Mouse (Mus musculus): ENCODE measurements around the gene Pou2f1. TPM values are rescaled to one million over a fixed set of nuclear protein-coding genes. Genes with fewer than 3 reads are reported as not detected.

The Pou2f1 gene
- total and polyA plus RNA-seq, 3 experiments: 4.6 to 10.2 TPM; not detected in 1

- Histone ChIP-seq H3K9me3 (replicated peaks; ENCODE audit: insufficient read depth, low read length) (no peaks in the 10 kb centered on the region), H3K9ac (ENCODE audit: control insufficient read depth, low read depth, low read length, poor library complexity, severe bottlenecking) (no peak overlapping the region), H3K4me1 (ENCODE audit: control insufficient read depth in 1 of 2, insufficient read depth in 2 of 2, low read length in 2 of 2) (peaks cover 0 to 6% of the 10 kb centered on the region in 2 experiments; a peak in 1 of 4 replicates), H3K79me2 (ENCODE audit: control insufficient read depth, insufficient read depth, low read length, poor library complexity) (no peaks in the 10 kb centered on the region), H3K4me3 (ENCODE audit: control insufficient read depth in 1 of 2, insufficient read depth in 1 of 2, low read depth in 2 of 2, low read length in 2 of 2) (no peak overlapping the region), H3K27me3 (ENCODE audit: control insufficient read depth in 1 of 2, insufficient read depth in 2 of 2, low read length in 2 of 2) (0 out of 4 replicates have a peak, but pooled peaks cover 0 to 2% of the 10 kb centered on the region in 2 experiments), H3K27ac (ENCODE audit: control insufficient read depth, low read depth, low read length) (no peak overlapping the region), H3K36me3 (ENCODE audit: control insufficient read depth in 1 of 2, insufficient read depth in 2 of 2, low read length in 2 of 2) (no peaks in the 10 kb centered on the region)
- DNase-seq (ENCODE audit: low read depth, low spot score): peak; percentile 15
- no peak for TF ChIP-seq GABPA (IDR thresholded peaks at IDR 0.05; ENCODE audit: low read depth, low read length)
- peak; percentile 31; the same call in 1 of the 2 replicates for TF ChIP-seq TAL1 (IDR thresholded peaks at IDR 0.05; ENCODE audit: low read length)
These were observed 184.2 kb downstream of the Pou2f1 start for GRCm38 (mm10) chr1:165818145-165818860.

- Histone ChIP-seq H3K27ac (ENCODE audit: control insufficient read depth, low read depth, low read length) (no peak overlapping the region), H3K27me3 (ENCODE audit: control insufficient read depth in 1 of 2, insufficient read depth in 2 of 2, low read length in 2 of 2) (no peaks in the 10 kb centered on the region), H3K9me3 (replicated peaks; ENCODE audit: insufficient read depth, low read length) (no peaks in the 10 kb centered on the region), H3K36me3 (ENCODE audit: control insufficient read depth in 1 of 2, insufficient read depth in 2 of 2, low read length in 2 of 2) (no peaks in the 10 kb centered on the region), H3K79me2 (ENCODE audit: control insufficient read depth, insufficient read depth, low read length, poor library complexity) (no peaks in the 10 kb centered on the region), H3K4me1 (ENCODE audit: control insufficient read depth in 1 of 2, insufficient read depth in 2 of 2, low read length in 2 of 2) (peaks cover 0 to 6% of the 10 kb centered on the region in 2 experiments; a peak in 1 of 4 replicates), H3K9ac (ENCODE audit: control insufficient read depth, low read depth, low read length, poor library complexity, severe bottlenecking) (no peak overlapping the region), H3K4me3 (ENCODE audit: control insufficient read depth in 1 of 2, insufficient read depth in 1 of 2, low read depth in 2 of 2, low read length in 2 of 2) (no peak overlapping the region)
- no peak for DNase-seq (ENCODE audit: low read depth, low spot score)
- TF ChIP-seq CTCF (IDR thresholded peaks at IDR 0.05 in 2 of 3, conservative IDR thresholded peaks at IDR 0.05 in 1 of 3; ENCODE audit: control insufficient read depth in 1 of 3, insufficient read depth in 1 of 3, low read depth in 2 of 3, low read length in 3 of 3, poor library complexity in 1 of 3, severe bottlenecking in 1 of 3) (no peak), GATA1 (IDR thresholded peaks at IDR 0.05; ENCODE audit: low read depth, low read length) (no peak), JUND (IDR thresholded peaks at IDR 0.05; ENCODE audit: low read depth, low read length) (no peak), EP300 (IDR thresholded peaks at IDR 0.05; ENCODE audit: low read depth in 1 of 2, low read length in 2 of 2) (no peak), TAL1 (IDR thresholded peaks at IDR 0.05; ENCODE audit: low read length) (no peak), TCF12 (IDR thresholded peaks at IDR 0.05; ENCODE audit: low read depth, low read length) (no peak), E2F4 (IDR thresholded peaks at IDR 0.05; ENCODE audit: borderline replicate concordance, low read depth, low read length) (no peak), USF2 (IDR thresholded peaks at IDR 0.05; ENCODE audit: borderline replicate concordance in 1 of 2, insufficient read depth in 1 of 2, low read depth in 1 of 2, low read length in 2 of 2) (no peak), NELFE (IDR thresholded peaks at IDR 0.05; ENCODE audit: low read depth, low read length) (no peak), ETS1 (IDR thresholded peaks at IDR 0.05; ENCODE audit: low read depth, low read length) (no peak)
These were observed 185.2 kb downstream of the Pou2f1 start for GRCm38 (mm10) chr1:165817264-165817663.

GRCm38 (mm10) chr1:165816391-165816790 lies 186.1 kb downstream of the Pou2f1 start:
- TF ChIP-seq ZNF384 (IDR thresholded peaks at IDR 0.05; ENCODE audit: low read depth, low read length): no peak
- no peak for TF ChIP-seq USF2 (IDR thresholded peaks at IDR 0.05; ENCODE audit: borderline replicate concordance in 1 of 2, insufficient read depth in 1 of 2, low read depth in 1 of 2, low read length in 2 of 2)
- no peak for TF ChIP-seq MAX (IDR thresholded peaks at IDR 0.05; ENCODE audit: low read length)
- TF ChIP-seq MAFK (IDR thresholded peaks at IDR 0.05; ENCODE audit: borderline replicate concordance, low read depth, low read length): no peak
- no peak for TF ChIP-seq POLR2AphosphoS2 (IDR thresholded peaks at IDR 0.05; ENCODE audit: low read length)
- TF ChIP-seq BHLHE40 (IDR thresholded peaks at IDR 0.05; ENCODE audit: borderline replicate concordance, low read depth, low read length): no peak
- TF ChIP-seq UBTF (IDR thresholded peaks at IDR 0.05; ENCODE audit: borderline replicate concordance, insufficient read depth, low read depth, low read length): no peak
- TF ChIP-seq SMC3 (IDR thresholded peaks at IDR 0.05; ENCODE audit: low read depth, low read length): no peak
- no peaks in the 10 kb centered on the region for H3K79me2 ChIP-seq (ENCODE audit: control insufficient read depth, insufficient read depth, low read length, poor library complexity)
- H3K27me3 ChIP-seq (ENCODE audit: control insufficient read depth in 1 of 2, insufficient read depth in 2 of 2, low read length in 2 of 2): no peaks in the 10 kb centered on the region
- H3K9me3 ChIP-seq (replicated peaks; ENCODE audit: insufficient read depth, low read length): no peaks in the 10 kb centered on the region
- H3K4me3 ChIP-seq (ENCODE audit: control insufficient read depth in 1 of 2, insufficient read depth in 1 of 2, low read depth in 2 of 2, low read length in 2 of 2): no peak overlapping the region
- no peak overlapping the region for H3K27ac ChIP-seq (ENCODE audit: control insufficient read depth, low read depth, low read length)
- peaks cover 0 to 2% of the 10 kb centered on the region in 2 experiments; a peak in 2 of 4 replicates for H3K36me3 ChIP-seq (ENCODE audit: control insufficient read depth in 1 of 2, insufficient read depth in 2 of 2, low read length in 2 of 2)
- H3K4me1 ChIP-seq (ENCODE audit: control insufficient read depth in 1 of 2, insufficient read depth in 2 of 2, low read length in 2 of 2): peaks cover 0 to 12% of the 10 kb centered on the region in 2 experiments; a peak in 2 of 4 replicates
- DNase-seq (ENCODE audit: low read depth, low spot score): no peak
- H3K9ac ChIP-seq (ENCODE audit: control insufficient read depth, low read depth, low read length, poor library complexity, severe bottlenecking): no peak overlapping the region

Data from MEL (cell line).